Mouse (Mus musculus) testis, adult 2 months (tissue): ENCODE data around the gene Tyw1. TPM values are rescaled to one million over a fixed set of nuclear protein-coding genes. Genes with fewer than 3 reads are reported as not detected.

Experiments used
- H3K27ac ChIP-seq: fragments of 200-500 bp; 2 replicates; pipeline ENCODE4 v1.5.1; 2012; ENCODE audit warnings: low read depth, low read length; ENCODE audit not compliant: control insufficient read depth, insufficient read depth
- H3K27me3 ChIP-seq: fragments of 200-500 bp; 2 replicates; pipeline ENCODE4 v1.6.1; 2012; ENCODE audit warnings: mild to moderate bottlenecking, low read length, moderate library complexity; ENCODE audit not compliant: control insufficient read depth, insufficient read depth
- H3K36me3 ChIP-seq: fragments of 200-500 bp; 2 replicates; pipeline ENCODE4 v1.6.1; 2012; ENCODE audit warnings: mild to moderate bottlenecking, low read length; ENCODE audit not compliant: control insufficient read depth, insufficient read depth
- H3K4me1 ChIP-seq: fragments of 200-500 bp; 2 replicates; pipeline ENCODE4 v1.6.1; 2012; ENCODE audit warnings: low read length; ENCODE audit not compliant: control insufficient read depth, insufficient read depth
- H3K4me3 ChIP-seq: fragments of 200-500 bp; 2 replicates; pipeline ENCODE4 v1.5.1; 2012; ENCODE audit warnings: low read depth, mild to moderate bottlenecking, low read length, moderate library complexity, mixed read lengths; ENCODE audit not compliant: control insufficient read depth
- CTCF ChIP-seq: fragments of 200-500 bp; IDR thresholded peaks from 2 replicates; pipeline ENCODE4 v1.5.1; 2012; ENCODE audit warnings: low read depth, mild to moderate bottlenecking, inconsistent platforms, low read length, moderate library complexity; ENCODE audit not compliant: control insufficient read depth, insufficient read depth, insufficient replicate concordance
- POLR2A ChIP-seq: fragments of 200-500 bp; IDR thresholded peaks from 2 replicates; pipeline ENCODE4 v1.6.1; 2012; ENCODE audit warnings: low read depth, mild to moderate bottlenecking, inconsistent platforms, low read length, moderate library complexity; ENCODE audit not compliant: control insufficient read depth
- polyA plus RNA-seq: library from polyadenylated mRNA; depleted of rRNA; stranded (reverse); fragments of >200 nt; gene quantifications from 2 replicates; pipeline ENCODE4 v1.2.3, GENCODE M21; 2012

The Tyw1 gene
- polyA plus RNA-seq, 1 experiment = 8.0 TPM

DNA sequence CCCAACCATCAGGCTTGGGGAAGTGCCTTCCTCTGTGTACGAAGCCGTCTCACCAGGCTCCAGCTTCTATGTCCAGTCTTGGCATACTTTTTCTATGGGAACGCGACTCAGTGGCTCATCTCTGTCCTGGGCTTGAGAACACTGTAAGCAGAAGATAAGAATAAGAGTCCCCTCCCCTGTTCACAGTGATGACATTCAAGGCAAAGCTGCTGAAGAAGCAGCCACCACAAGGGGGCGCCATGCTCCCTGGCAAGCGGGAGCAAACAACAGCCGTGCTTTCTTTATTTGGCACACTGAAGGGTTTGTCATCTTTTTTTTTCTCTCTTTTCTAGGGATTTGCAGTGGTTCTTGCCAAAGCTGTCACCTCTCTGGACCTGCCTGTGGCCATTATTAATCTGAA lies 11.2 kb downstream of the Tyw1 start:
- Histone ChIP-seq H3K36me3 (peaks cover 1% of the 10 kb centered on the region), H3K27ac (no peak overlapping the region), H3K27me3 (no peaks in the 10 kb centered on the region), H3K4me3 (no peak overlapping the region), H3K4me1 (no peaks in the 10 kb centered on the region)
- TF ChIP-seq CTCF (peak; percentile 72; the same call in 1 of the 2 replicates), POLR2A (no peak)

DNA sequence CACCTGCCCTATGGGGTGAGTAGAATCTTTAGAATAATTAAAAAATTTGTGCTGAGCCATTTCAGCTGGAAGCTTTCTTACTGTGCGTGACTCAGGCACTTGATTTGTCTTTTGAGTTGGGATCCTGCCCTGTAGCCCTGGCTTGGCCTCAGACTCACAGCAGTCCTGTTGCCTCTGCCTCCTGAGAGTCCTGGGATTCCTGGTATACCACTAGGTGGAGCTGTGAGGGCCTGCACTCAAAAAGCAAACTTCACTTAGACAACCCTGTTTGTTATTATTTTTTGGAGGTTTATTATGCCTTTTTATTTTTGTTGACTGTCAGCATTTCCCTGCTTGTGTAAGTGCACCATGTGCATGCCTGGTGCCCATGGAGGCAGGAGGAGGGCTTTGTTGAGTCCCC lies 11.9 kb downstream of the Tyw1 start:
- Histone ChIP-seq H3K27ac (no peak overlapping the region), H3K36me3 (peaks cover 1% of the 10 kb centered on the region), H3K27me3 (no peaks in the 10 kb centered on the region), H3K4me3 (no peak overlapping the region), H3K4me1 (no peaks in the 10 kb centered on the region)
- TF ChIP-seq CTCF (peak; percentile 34; the same call in 1 of the 2 replicates), POLR2A (no peak)

- Histone ChIP-seq H3K27ac (no peak overlapping the region), H3K36me3 (peaks cover 1% of the 10 kb centered on the region; the same call in 1 of the 2 replicates), H3K4me1 (no peaks in the 10 kb centered on the region), H3K4me3 (no peak overlapping the region), H3K27me3 (no peaks in the 10 kb centered on the region)
- TF ChIP-seq CTCF (no peak), POLR2A (no peak)
Observed at GRCm38 (mm10) chr5:130268976-130269375, 13.6 kb downstream of the Tyw1 start.

DNA sequence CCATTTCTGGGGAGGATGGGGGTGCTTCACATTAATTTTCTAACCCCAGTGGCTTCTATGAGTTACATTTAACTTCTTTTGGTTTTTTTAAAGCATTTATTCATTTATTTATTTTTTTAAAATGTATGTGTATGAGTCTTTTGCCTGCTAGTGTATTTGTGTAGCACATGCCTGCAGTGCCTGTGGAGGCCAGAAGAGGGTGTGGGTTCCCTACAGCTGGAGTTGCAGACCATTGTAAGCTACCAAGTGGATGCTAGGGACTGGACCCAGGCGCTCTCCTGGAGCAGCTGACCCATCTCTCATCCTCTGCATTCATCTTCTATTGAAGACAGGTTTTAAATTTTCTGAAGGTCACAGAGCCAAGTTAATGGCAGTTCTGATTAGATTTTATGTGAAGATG lies 16.9 kb downstream of the Tyw1 start:
- TF ChIP-seq CTCF (no peak; the same call in 1 of the 2 replicates), POLR2A (no peak)
- no peaks in the 10 kb centered on the region for H3K27me3 ChIP-seq
- H3K4me1 ChIP-seq = no peaks in the 10 kb centered on the region
- H3K36me3 ChIP-seq = peaks cover 2% of the 10 kb centered on the region; the same call in 1 of the 2 replicates
- H3K4me3 ChIP-seq = no peak overlapping the region
- H3K27ac ChIP-seq = no peak overlapping the region

GRCm38 (mm10) chr5:130273046-130273445 lies 17.6 kb downstream of the Tyw1 start:
- Histone ChIP-seq H3K4me3 (no peak overlapping the region), H3K36me3 (peaks cover 2% of the 10 kb centered on the region; the same call in 1 of the 2 replicates), H3K4me1 (no peaks in the 10 kb centered on the region), H3K27me3 (no peaks in the 10 kb centered on the region), H3K27ac (no peak overlapping the region)
- TF ChIP-seq CTCF (no peak), POLR2A (no peak)

GRCm38 (mm10) chr5:130275509-130275908 lies 20.1 kb downstream of the Tyw1 start:
- peaks cover 2% of the 10 kb centered on the region; the same call in 1 of the 2 replicates for H3K36me3 ChIP-seq

GRCm38 (mm10) chr5:130278011-130278472 lies 22.6 kb downstream of the Tyw1 start:
- TF ChIP-seq POLR2A = no peak
- no peak for TF ChIP-seq CTCF
- H3K36me3 ChIP-seq = peaks cover 2% of the 10 kb centered on the region; the same call in 1 of the 2 replicates
- no peaks in the 10 kb centered on the region for H3K27me3 ChIP-seq
- H3K27ac ChIP-seq = no peak overlapping the region
- H3K4me1 ChIP-seq = no peaks in the 10 kb centered on the region
- H3K4me3 ChIP-seq = no peak overlapping the region

More at GRCm38 (mm10) chr5:130275509-130275908, 20.1 kb downstream of the Tyw1 start:
- no peak overlapping the region for H3K27ac ChIP-seq
- H3K4me1 ChIP-seq = no peaks in the 10 kb centered on the region
- TF ChIP-seq CTCF (no peak), POLR2A (no peak)
- H3K27me3 ChIP-seq = no peaks in the 10 kb centered on the region
- no peak overlapping the region for H3K4me3 ChIP-seq

- no peaks in the 10 kb centered on the region for H3K4me1 ChIP-seq
- no peaks in the 10 kb centered on the region; the same call in 1 of the 2 replicates for H3K36me3 ChIP-seq
- no peak overlapping the region for H3K27ac ChIP-seq
- no peaks in the 10 kb centered on the region for H3K27me3 ChIP-seq
- no peak for TF ChIP-seq POLR2A
- no peak for TF ChIP-seq CTCF
- no peak overlapping the region for H3K4me3 ChIP-seq
Observed at GRCm38 (mm10) chr5:130283079-130283732, 27.8 kb downstream of the Tyw1 start.
